Mouse (Mus musculus) embryonic facial prominence, embryonic 10.5 days (tissue): ENCODE results near the gene Ube3b. TPM values are rescaled to one million over a fixed set of nuclear protein-coding genes. Genes with fewer than 3 reads are reported as not detected.

Experiments used
- DNase-seq: peaks from one replicate; pipeline ENCODE4 v3.0.0-alpha.2; 2017; ENCODE audit warnings: low spot score
- H3K27ac ChIP-seq: fragments of 300-500 bp; sonication (generic); replicated peaks from 2 replicates; pipeline ENCODE4 v1.5.1; 2016; ENCODE audit warnings: mild to moderate bottlenecking
- H3K27me3 ChIP-seq: fragments of 300-500 bp; sonication (generic); replicated peaks from 2 replicates; pipeline ENCODE4 v1.6.1; 2016; ENCODE audit warnings: low read depth, mild to moderate bottlenecking; ENCODE audit not compliant: poor library complexity, severe bottlenecking
- H3K36me3 ChIP-seq: fragments of 300-500 bp; sonication (generic); replicated peaks from 2 replicates; pipeline ENCODE4 v1.6.1; 2016; ENCODE audit warnings: mild to moderate bottlenecking, moderate library complexity
- H3K4me1 ChIP-seq: fragments of 300-500 bp; sonication (generic); 2 replicates; pipeline ENCODE4 v1.6.1; 2016
- H3K4me3 ChIP-seq: fragments of 300-500 bp; sonication (generic); 2 replicates; pipeline ENCODE4 v1.5.1; 2016; ENCODE audit warnings: mild to moderate bottlenecking, moderate library complexity
- H3K9me3 ChIP-seq: fragments of 300-500 bp; sonication (generic); 2 replicates; pipeline ENCODE4 v1.6.1; 2016; ENCODE audit warnings: mild to moderate bottlenecking
- WGBS: fragments of 180-500 bp; shearing (Covaris S2); methylation state at CpG from one replicate; pipeline ENCODE4 v1.1.7; 2016; 5-methylcytosine and 5-hydroxymethylcytosine counted together
- polyA plus RNA-seq: library from polyadenylated mRNA; unstranded; fragments of >200 nt; fragmentation: Nextera tagmentation; extraction: Ambion mirVana; gene quantifications from 2 replicates; pipeline ENCODE4 v1.2.1, GENCODE M21; 2016

Ube3b gene
- polyA plus RNA-seq, 1 experiment from 2014 or later = 54.3 TPM

DNA sequence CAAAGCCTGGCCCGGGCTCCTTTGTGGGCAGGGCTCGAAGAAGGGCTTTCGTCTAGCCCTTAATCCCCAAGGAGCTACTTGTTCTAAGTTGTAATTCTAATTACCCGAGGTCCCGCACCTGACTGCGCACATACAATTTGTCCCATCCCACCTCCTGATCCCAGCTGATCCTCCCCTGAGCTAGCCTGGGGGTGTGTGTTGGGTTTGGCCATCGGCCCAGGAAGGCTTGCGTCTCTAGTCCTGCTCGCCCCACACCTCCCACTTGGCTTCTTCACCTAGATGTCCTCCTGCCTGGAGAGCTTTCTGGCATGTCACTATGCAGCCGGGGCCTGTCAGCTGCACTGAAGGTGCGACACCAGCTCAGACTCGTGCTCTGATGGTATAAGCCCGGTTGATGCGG lies 55.2 kb downstream of the Ube3b start:
- no peaks in the 10 kb centered on the region for H3K27me3 ChIP-seq
- H3K4me1 ChIP-seq = no peaks in the 10 kb centered on the region
- no peak overlapping the region for H3K27ac ChIP-seq
- DNase-seq = no peak
- H3K4me3 ChIP-seq = no peak overlapping the region
- peaks cover 44% of the 10 kb centered on the region for H3K36me3 ChIP-seq
- no peaks in the 10 kb centered on the region for H3K9me3 ChIP-seq
- 95% methylated on average over 14 of the region's 14 CpGs for WGBS

DNA sequence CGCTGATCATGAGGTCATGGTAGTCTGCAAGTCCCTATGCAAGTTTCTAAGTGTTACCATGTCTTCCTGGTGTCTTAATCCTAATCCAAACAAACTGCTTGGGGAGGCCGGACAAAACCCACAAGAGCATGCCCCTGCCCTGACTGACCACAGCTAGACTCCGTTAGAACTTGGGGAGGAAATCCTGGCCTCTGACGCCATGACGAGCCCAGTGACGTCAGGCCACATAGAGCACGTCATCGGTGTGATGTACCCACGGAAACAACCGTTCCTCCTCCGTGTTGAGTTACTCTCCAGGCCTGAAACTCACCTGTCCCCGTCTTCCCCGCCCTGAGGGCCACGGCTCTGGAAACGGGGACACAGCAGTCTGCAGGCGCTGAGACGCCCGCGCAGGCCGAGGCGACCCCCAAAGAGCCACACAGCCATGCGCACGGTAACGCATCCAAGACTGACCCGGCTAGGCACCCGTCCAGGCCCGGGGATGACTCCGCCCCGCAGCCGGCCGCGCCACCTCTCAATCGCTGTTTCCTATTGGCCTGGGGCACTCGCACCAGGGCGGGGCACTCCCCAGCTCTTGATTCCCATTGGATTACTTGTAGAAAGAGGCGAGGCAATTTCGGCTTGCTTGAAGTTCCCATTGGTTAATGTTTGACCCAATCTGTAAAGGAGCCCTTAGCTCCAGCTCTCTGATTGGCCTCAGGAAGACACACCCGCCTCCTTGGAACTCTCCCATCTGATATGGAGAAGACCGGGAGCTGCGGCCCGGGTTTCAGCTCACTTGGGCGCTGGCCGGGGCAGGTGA lies 63.4 kb downstream of the Ube3b start, which contains the start of the genes Mmab and Mvk:
TSS of gene Mmab (minus strand) at position 495 of the 802 bp plus-strand sequence.
TSS of gene Mvk (plus strand) at position 704 of the 802 bp plus-strand sequence.
- Histone ChIP-seq H3K9me3 (no peaks in the 10 kb centered on the region), H3K4me1 (peaks cover 23% of the 10 kb centered on the region), H3K36me3 (peaks cover 39% of the 10 kb centered on the region), H3K27me3 (no peaks in the 10 kb centered on the region), H3K27ac (peak within 1 kb of the TSS; percentile 95), H3K4me3 (peak within 1 kb of the TSS; percentile 86)
- WGBS = 2% methylated on average over 43 of the region's 43 CpGs
- peak; percentile 99 for DNase-seq

DNA sequence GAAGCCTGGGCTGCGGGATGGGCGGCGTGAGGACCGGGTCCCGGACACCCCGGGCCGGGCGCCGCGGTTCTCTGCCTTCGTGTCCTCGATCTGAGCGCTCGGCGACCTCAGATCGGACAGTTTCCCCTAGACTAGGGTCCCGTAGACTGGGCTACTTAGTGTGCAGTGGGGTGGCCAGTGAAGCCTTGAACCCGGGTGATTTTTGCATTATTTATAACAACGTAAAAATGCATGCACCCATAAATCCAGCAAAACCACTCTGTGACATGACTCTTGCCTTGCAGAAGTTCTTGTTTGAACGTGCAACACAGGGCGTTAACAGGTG lies 63.9 kb downstream of the Ube3b start:
- H3K4me3 ChIP-seq = peak overlapping the region; percentile 86
- H3K27ac ChIP-seq = peak overlapping the region; percentile 95
- H3K4me1 ChIP-seq = peaks cover 23% of the 10 kb centered on the region
- peaks cover 43% of the 10 kb centered on the region for H3K36me3 ChIP-seq
- H3K27me3 ChIP-seq = no peaks in the 10 kb centered on the region
- 0% methylated on average over 21 of the region's 21 CpGs for WGBS
- DNase-seq = no peak
- H3K9me3 ChIP-seq = no peaks in the 10 kb centered on the region

DNA sequence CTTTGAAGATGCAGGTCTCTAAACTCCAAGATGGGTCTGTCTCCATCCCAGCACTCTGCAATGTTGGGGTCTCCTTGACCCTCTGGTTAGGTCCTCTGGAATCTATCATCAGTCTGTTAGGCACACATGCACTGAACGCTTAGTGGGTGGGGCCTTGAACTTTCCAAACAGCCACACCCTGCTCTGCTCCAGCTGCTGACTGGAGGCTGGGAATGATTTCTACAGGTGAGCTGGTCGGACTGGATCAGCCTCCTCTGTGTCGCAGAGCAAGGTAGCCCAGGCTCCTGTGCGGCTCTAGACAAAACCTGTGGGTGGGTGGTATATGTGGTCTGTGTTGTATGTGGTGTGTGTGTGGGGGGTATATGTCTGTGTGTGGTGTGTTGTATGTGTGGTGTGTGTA lies 68.6 kb downstream of the Ube3b start:
- H3K4me1 ChIP-seq = peaks cover 18% of the 10 kb centered on the region
- H3K36me3 ChIP-seq = peaks cover 79% of the 10 kb centered on the region
- H3K4me3 ChIP-seq = no peak overlapping the region
- no peaks in the 10 kb centered on the region for H3K27me3 ChIP-seq
- 87% methylated on average over 4 of the region's 4 CpGs for WGBS
- H3K9me3 ChIP-seq = no peaks in the 10 kb centered on the region
- no peak for DNase-seq
- H3K27ac ChIP-seq = no peak overlapping the region

DNA sequence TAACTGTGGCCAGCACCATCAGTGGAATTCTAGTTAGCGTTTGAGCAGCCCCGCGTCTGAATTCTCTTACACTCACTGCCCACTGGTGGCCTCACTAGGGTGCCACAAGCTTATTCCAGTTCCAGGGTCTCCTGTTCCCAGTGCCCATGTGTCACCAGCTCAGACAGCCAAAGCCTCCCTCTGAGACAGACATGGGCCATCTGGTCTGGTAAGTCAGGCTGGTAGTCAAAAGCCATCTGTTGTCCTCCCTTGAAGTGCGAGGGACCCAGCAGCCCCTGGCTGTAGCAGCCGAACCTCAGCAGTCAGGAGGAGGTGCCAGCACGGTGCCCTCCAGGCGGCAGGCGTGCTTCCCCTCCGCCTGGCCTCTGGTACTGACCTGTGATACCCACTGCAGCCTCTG lies 75.9 kb downstream of the Ube3b start:
- H3K27me3 ChIP-seq = 0 out of 2 replicates have a peak, but pooled peaks cover 4% of the 10 kb centered on the region
- peaks cover 45% of the 10 kb centered on the region for H3K36me3 ChIP-seq
- WGBS = 80% methylated on average over 9 of the region's 9 CpGs
- no peak for DNase-seq
- H3K27ac ChIP-seq = peak overlapping the region; percentile 20; the same call in 1 of the 2 replicates
- peaks cover 28% of the 10 kb centered on the region for H3K4me1 ChIP-seq
- H3K4me3 ChIP-seq = no peak overlapping the region
- H3K9me3 ChIP-seq = no peaks in the 10 kb centered on the region

DNA sequence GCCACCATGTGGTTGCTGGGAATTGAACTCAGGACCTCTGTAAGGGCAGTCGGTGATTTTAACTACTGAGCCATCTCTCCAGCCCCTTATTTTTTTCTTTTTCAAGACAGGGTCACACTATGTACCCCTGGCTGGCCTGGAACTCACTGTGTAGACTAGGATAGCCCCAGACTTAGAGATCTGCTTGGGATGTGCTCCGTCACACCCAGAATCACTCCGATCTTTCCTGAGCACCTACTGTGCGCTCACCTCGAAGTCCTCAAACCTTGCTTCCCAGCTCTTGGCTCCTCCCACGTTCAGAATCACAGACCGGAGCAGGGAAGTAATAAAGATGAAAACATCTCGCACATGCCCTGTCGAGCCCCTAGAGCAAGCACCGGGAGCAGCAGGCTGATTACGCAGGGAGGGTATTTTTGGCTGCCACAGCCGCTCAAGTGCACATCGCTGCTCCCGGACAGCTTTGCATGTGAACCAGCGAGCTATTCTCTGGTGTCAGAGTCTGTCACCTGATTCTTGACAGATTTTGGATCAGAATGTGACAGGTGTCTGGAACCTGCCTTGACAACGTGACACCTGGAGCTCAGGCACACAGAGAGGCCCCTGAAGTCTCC lies 76.7 kb downstream of the Ube3b start:
- 88% methylated on average over 16 of the region's 16 CpGs for WGBS
- H3K27me3 ChIP-seq = 0 out of 2 replicates have a peak, but pooled peaks cover 4% of the 10 kb centered on the region
- H3K4me1 ChIP-seq = peaks cover 36% of the 10 kb centered on the region
- no peak overlapping the region for H3K4me3 ChIP-seq
- H3K9me3 ChIP-seq = no peaks in the 10 kb centered on the region
- no peak overlapping the region for H3K27ac ChIP-seq
- H3K36me3 ChIP-seq = peaks cover 37% of the 10 kb centered on the region
- DNase-seq = no peak

DNA sequence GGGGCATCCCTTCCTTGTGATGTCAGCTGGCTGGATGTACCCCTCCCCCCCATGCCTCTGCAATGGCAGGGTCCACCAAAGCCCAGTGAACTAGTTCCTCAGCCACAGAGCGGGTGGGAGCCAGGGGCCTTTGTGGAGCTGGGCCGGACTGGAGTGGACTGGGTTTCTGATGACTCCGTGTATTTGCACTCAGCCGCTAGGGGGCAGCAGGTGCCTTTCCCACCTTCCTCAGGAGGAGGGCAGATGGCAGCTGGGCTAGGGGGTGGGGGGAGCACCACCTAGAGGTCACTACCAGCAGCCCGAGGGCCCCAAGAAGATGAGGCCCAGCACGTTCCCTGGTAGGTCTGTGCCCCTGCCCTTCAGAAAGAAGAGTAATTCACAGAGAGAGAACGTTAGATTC lies 80.8 kb downstream of the Ube3b start:
- WGBS = 5% methylated on average over 7 of the region's 7 CpGs
- peaks cover 60% of the 10 kb centered on the region for H3K4me1 ChIP-seq
- peak overlapping the region; percentile 65; the same call in 1 of the 2 replicates for H3K27ac ChIP-seq
- peak; percentile 90 for DNase-seq
- no peaks in the 10 kb centered on the region for H3K9me3 ChIP-seq
- H3K36me3 ChIP-seq = no peaks in the 10 kb centered on the region
- peak overlapping the region; percentile 14; the same call in 1 of the 2 replicates for H3K4me3 ChIP-seq
- peaks cover 12% of the 10 kb centered on the region; the same call in 1 of the 2 replicates for H3K27me3 ChIP-seq

DNA sequence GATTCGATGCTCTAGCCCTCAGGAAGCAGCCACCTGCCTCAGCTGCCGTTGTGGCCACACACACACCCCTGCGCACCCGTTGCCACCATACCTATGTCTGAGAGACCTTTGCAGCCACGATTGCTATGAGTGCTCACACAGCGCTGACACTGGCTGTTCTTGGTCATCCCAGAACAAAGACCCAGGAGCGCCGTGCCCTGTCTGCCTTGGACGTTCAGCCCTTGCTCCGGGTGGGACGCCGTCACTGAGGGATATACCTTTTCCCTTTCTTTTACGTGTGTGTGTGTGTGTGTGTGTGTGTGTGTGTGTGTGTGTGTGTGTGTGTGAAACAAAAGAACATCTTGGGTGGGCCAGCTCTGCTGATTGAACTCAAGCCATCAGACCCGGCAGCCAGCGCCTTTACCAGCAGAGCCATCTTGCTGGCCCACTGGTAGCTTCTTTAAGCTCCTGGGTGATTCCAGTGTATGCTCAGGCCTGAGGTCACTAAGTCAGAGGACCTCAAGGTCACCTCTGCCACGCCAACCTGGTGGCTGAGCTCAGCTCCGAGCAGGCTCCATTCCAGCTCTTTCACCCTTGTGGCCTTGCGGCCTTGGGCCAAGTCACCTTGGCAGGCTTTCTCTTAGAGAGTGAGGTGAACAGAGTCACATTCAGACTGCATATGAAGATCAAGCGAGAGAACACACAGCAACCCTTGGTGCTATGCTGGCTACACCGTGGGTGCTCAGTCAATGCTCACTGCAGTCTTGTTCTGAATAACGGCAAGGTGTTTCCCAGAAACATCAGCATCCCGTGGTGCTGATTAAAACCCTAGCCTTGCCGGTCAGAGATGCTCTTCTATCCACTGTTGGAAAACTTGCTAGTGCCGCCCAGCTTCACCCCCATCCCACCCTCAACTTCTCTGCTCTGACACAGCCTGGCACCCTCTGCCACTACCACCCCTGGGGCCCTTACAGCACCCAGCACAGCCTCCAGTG lies 81.9 kb downstream of the Ube3b start:
- Histone ChIP-seq H3K4me3 (no peak overlapping the region), H3K4me1 (peaks cover 68% of the 10 kb centered on the region), H3K27ac (peak overlapping the region; percentile 65), H3K36me3 (no peaks in the 10 kb centered on the region), H3K9me3 (no peaks in the 10 kb centered on the region), H3K27me3 (peaks cover 12% of the 10 kb centered on the region; the same call in 1 of the 2 replicates)
- DNase-seq = no peak
- 83% methylated on average over 24 of the region's 24 CpGs for WGBS

DNA sequence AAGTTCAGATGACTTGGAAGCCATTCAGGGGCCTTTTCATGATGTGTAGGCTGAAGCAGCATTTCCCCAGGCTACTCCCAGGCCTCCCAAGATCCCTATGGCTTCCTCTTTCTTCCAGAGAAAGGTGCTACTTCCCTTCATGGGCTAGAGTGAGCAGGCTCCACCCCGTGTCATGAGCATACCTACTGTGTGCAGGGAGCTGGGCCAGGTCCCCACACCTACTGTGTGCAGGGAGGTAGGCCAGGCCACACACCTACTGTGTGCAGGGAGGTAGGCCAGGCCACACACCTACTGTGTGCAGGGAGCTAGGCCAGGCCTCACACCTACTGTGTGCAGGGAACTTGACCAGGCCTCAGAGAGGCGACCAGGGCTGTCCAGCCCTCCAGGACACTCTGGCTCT lies 84.2 kb downstream of the Ube3b start:
- Histone ChIP-seq H3K4me3 (no peak overlapping the region), H3K27ac (peak overlapping the region; percentile 55), H3K36me3 (no peaks in the 10 kb centered on the region), H3K4me1 (peaks cover 83% of the 10 kb centered on the region), H3K27me3 (peaks cover 21% of the 10 kb centered on the region), H3K9me3 (no peaks in the 10 kb centered on the region)
- WGBS = 80% methylated on average over 2 of the region's 2 CpGs
- no peak for DNase-seq

DNA sequence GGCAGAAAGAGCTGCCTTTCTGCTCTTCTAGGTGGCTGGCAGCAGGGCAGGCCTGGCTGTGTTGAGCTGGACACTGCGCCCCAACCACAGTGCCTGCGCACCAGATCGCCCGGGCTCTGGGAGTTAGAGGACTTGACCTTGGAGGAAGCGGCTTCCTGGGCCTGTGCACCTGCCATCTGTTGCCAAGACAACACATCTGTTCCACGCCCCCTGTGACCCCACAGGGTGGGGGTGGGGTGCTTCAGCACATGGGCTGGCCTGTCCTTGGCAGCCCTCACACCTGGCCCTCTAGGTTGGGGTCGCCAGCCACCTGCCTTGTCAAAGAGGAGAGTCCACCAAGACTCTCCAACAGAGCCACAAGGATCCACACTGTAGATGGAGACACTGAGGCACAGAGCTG lies 85.2 kb downstream of the Ube3b start:
- peak overlapping the region; percentile 85 for H3K27ac ChIP-seq
- DNase-seq = peak; percentile 69
- no peaks in the 10 kb centered on the region for H3K9me3 ChIP-seq
- H3K27me3 ChIP-seq = peaks cover 17% of the 10 kb centered on the region
- no peak overlapping the region for H3K4me3 ChIP-seq
- 53% methylated on average over 7 of the region's 7 CpGs for WGBS
- peaks cover 83% of the 10 kb centered on the region for H3K4me1 ChIP-seq
- H3K36me3 ChIP-seq = no peaks in the 10 kb centered on the region

DNA sequence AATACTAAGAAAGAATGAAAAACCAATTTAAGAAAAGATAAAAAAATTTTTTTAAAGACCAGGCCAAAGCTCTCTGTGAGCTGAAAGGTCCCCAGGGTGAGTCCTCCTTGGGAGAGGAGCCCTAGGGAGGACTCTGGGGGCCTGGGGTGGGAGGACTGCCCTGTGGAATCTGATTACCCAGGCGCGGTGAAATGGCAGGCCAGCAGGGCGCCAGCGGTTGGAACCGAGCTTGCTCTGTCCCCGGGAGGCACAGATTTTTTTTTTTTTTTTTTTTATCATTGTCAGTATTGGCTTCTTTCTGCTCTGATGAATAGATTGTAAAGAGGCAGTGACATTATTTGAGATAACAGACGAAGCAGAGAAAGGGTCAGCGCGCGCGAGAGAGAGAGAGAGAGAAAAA lies 86.6 kb downstream of the Ube3b start:
- DNase-seq = no peak
- Histone ChIP-seq H3K36me3 (no peaks in the 10 kb centered on the region), H3K4me3 (peak overlapping the region; percentile 50), H3K27ac (peak overlapping the region; percentile 85), H3K9me3 (peaks cover 4% of the 10 kb centered on the region; the same call in 1 of the 2 replicates), H3K4me1 (peaks cover 73% of the 10 kb centered on the region), H3K27me3 (peaks cover 17% of the 10 kb centered on the region)
- under 1% methylated on average over 11 of the region's 11 CpGs for WGBS

DNA sequence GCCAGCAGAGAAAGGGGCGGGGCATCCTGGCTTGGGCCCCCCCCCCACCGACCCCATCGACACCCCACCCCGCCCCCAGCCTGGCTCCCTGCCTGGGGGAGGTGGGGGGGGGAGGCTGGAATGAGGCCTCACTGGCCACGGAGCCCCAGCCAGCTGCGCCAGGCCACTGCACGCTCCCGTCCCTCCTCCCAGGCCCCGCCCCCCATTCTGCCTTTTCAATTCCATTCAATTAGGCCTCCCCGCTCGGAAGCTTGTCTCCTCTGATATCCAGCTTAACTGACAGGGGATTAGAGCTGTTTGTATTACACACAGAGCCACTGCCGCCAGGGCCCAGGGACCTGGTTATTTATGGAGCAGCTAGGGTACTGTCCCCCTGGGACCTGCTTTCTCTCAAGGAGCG lies 87.0 kb downstream of the Ube3b start:
- peaks cover 15% of the 10 kb centered on the region for H3K27me3 ChIP-seq
- H3K4me3 ChIP-seq = peak overlapping the region; percentile 50
- no peaks in the 10 kb centered on the region for H3K36me3 ChIP-seq
- peak; percentile 96 for DNase-seq
- H3K27ac ChIP-seq = peak overlapping the region; percentile 85
- H3K9me3 ChIP-seq = peaks cover 5% of the 10 kb centered on the region; the same call in 1 of the 2 replicates
- peaks cover 69% of the 10 kb centered on the region for H3K4me1 ChIP-seq
- WGBS = 1% methylated on average over 13 of the region's 13 CpGs
